Mouse (Mus musculus) CH12.LX (cell line): ENCODE results near the gene Rab4b. TPM values are rescaled to one million over a fixed set of nuclear protein-coding genes. Genes with fewer than 3 reads are reported as not detected.

Experiments used
- DNase-seq: peaks from one replicate; pipeline ENCODE4 v3.0.0-alpha.2; 2013; ENCODE audit errors: extremely low read depth
- H3K27ac ChIP-seq: 2 replicates; pipeline ENCODE4 v1.5.1; 2012; ENCODE audit warnings: low read depth, mild to moderate bottlenecking, control low read depth, moderate library complexity; ENCODE audit not compliant: insufficient read depth
- H3K27me3 ChIP-seq: replicated peaks from 2 replicates; pipeline ENCODE3; 2012; ENCODE audit warnings: inconsistent platforms
- H3K36me3 ChIP-seq, 2 experiments: replicated peaks in 1 of 2; 2 replicates each; pipeline versions ENCODE3 to v1.6.1; 2012; ENCODE audit warnings: inconsistent platforms in 1 of 2, low read length in 1 of 2, mild to moderate bottlenecking in 1 of 2, mixed read lengths in 1 of 2, moderate library complexity in 1 of 2; ENCODE audit not compliant: control insufficient read depth in 1 of 2, insufficient read depth in 1 of 2
- H3K4me1 ChIP-seq, 2 experiments: 2 replicates each; pipeline ENCODE4 v1.6.1; 2012; ENCODE audit warnings: inconsistent platforms in 1 of 2, moderate library complexity in 1 of 2; ENCODE audit not compliant: insufficient read depth in 2 of 2, control insufficient read depth in 1 of 2
- H3K4me2 ChIP-seq: 2 replicates; pipeline ENCODE4 v1.6.1; 2012; ENCODE audit warnings: low read depth, mild to moderate bottlenecking, control low read depth; ENCODE audit not compliant: poor library complexity, insufficient read depth, severe bottlenecking
- H3K4me3 ChIP-seq, 3 experiments: fragments of 150-350 bp in 1 of 3; sonication (generic) in 1 of 3; replicated peaks in 1 of 3; 2 replicates each; pipeline versions ENCODE3 to v1.5.1; 2011 to 2012; ENCODE audit warnings: low read depth in 2 of 3, low read length in 2 of 3, mild to moderate bottlenecking in 2 of 3, moderate library complexity in 2 of 3, control low read depth in 1 of 3, improper control_type of control experiment in 1 of 3, inconsistent platforms in 1 of 3, mixed read lengths in 1 of 3; ENCODE audit not compliant: poor library complexity in 1 of 3
- H3K79me2 ChIP-seq: replicated peaks from 2 replicates; pipeline ENCODE4 v1.6.1; 2012; ENCODE audit warnings: mild to moderate bottlenecking, moderate library complexity; ENCODE audit not compliant: control insufficient read depth, poor library complexity, insufficient read depth, severe bottlenecking; ENCODE audit errors: extremely low read depth
- H3K9ac ChIP-seq: 2 replicates; pipeline ENCODE4 v1.6.1; 2012; ENCODE audit warnings: low read depth, mild to moderate bottlenecking, control low read depth, moderate library complexity; ENCODE audit not compliant: insufficient read depth
- H3K9me3 ChIP-seq: replicated peaks from 2 replicates; pipeline ENCODE3; 2012; ENCODE audit warnings: low read length, inconsistent platforms, mixed read lengths
- CHD1 ChIP-seq: IDR thresholded peaks from 2 replicates; pipeline ENCODE4 v1.6.1; 2012; ENCODE audit warnings: low read depth, low read length, improper control_type of control experiment, inconsistent platforms
- CHD2 ChIP-seq: IDR thresholded peaks from 2 replicates; pipeline ENCODE4 v1.6.1; 2011; ENCODE audit warnings: low read length, improper control_type of control experiment
- CTCF ChIP-seq, 2 experiments: IDR thresholded peaks in 1 of 2; conservative IDR thresholded peaks in 1 of 2; 2 replicates each; pipeline ENCODE4 v1.5.1; 2011 to 2012; ENCODE audit warnings: low read depth in 2 of 2, low read length in 2 of 2, improper control_type of control experiment in 1 of 2, inconsistent platforms in 1 of 2, mild to moderate bottlenecking in 1 of 2, moderate library complexity in 1 of 2
- ELF1 ChIP-seq: IDR thresholded peaks from 2 replicates; pipeline ENCODE4 v1.6.1; 2014; ENCODE audit warnings: low read depth, mild to moderate bottlenecking, inconsistent platforms, low read length, improper control_type of control experiment
- ETS1 ChIP-seq: conservative IDR thresholded peaks from 2 replicates; pipeline ENCODE4 v1.6.1; 2012; ENCODE audit warnings: low read depth, mild to moderate bottlenecking, inconsistent platforms, low read length, improper control_type of control experiment, moderate library complexity
- GABPA ChIP-seq: IDR thresholded peaks from 2 replicates; pipeline ENCODE4 v1.6.1; 2012; ENCODE audit warnings: low read depth, low read length, improper control_type of control experiment, inconsistent platforms; ENCODE audit not compliant: insufficient replicate concordance
- JUN ChIP-seq: IDR thresholded peaks from 2 replicates; pipeline ENCODE4 v1.6.1; 2011; ENCODE audit warnings: low read depth, mild to moderate bottlenecking, low read length, improper control_type of control experiment, moderate library complexity; ENCODE audit not compliant: insufficient read depth
- JUND ChIP-seq: conservative IDR thresholded peaks from 2 replicates; pipeline ENCODE4 v1.6.1; 2011; ENCODE audit warnings: low read depth, low read length, improper control_type of control experiment
- MAX ChIP-seq: IDR thresholded peaks from 2 replicates; pipeline ENCODE4 v1.6.1; 2011; ENCODE audit warnings: low read length, improper control_type of control experiment
- MEF2A ChIP-seq: IDR thresholded peaks from 2 replicates; pipeline ENCODE4 v1.6.1; 2014; ENCODE audit warnings: low read depth, mild to moderate bottlenecking, inconsistent platforms, low read length, improper control_type of control experiment, borderline replicate concordance
- MXI1 ChIP-seq: IDR thresholded peaks from 2 replicates; pipeline ENCODE4 v1.6.1; 2011; ENCODE audit warnings: mild to moderate bottlenecking, low read depth, low read length, improper control_type of control experiment
- MYC ChIP-seq: IDR thresholded peaks from 2 replicates; pipeline ENCODE4 v1.6.1; 2011; ENCODE audit warnings: low read depth, mild to moderate bottlenecking, improper control_type of control experiment, low read length
- POLR2AphosphoS2 ChIP-seq: IDR thresholded peaks from 2 replicates; pipeline ENCODE4 v1.6.1; 2011; ENCODE audit warnings: low read depth, low read length, improper control_type of control experiment
- SIN3A ChIP-seq: IDR thresholded peaks from 2 replicates; pipeline ENCODE4 v1.6.1; 2012; ENCODE audit warnings: low read length, improper control_type of control experiment, inconsistent platforms
- TBP ChIP-seq: conservative IDR thresholded peaks from 2 replicates; pipeline ENCODE4 v1.6.1; 2011; ENCODE audit warnings: low read depth, low read length, improper control_type of control experiment
- UBTF ChIP-seq: IDR thresholded peaks from 2 replicates; pipeline ENCODE4 v1.6.1; 2012; ENCODE audit warnings: low read depth, mild to moderate bottlenecking, inconsistent platforms, low read length, improper control_type of control experiment, moderate library complexity
- ZC3H11A ChIP-seq: IDR thresholded peaks from 2 replicates; pipeline ENCODE4 v1.6.1; 2012; ENCODE audit warnings: low read depth, mild to moderate bottlenecking, inconsistent platforms, low read length, improper control_type of control experiment
- ZKSCAN1 ChIP-seq: IDR thresholded peaks from 2 replicates; pipeline ENCODE4 v1.6.1; 2012; ENCODE audit warnings: low read depth, inconsistent platforms, low read length, improper control_type of control experiment, borderline replicate concordance
- ZMIZ1 ChIP-seq: IDR thresholded peaks from 2 replicates; pipeline ENCODE4 v1.6.1; 2012; ENCODE audit warnings: low read depth, mild to moderate bottlenecking, inconsistent platforms, low read length, improper control_type of control experiment
- ZNF384 ChIP-seq: IDR thresholded peaks from 2 replicates; pipeline ENCODE4 v1.6.1; 2012; ENCODE audit warnings: low read depth, low read length, improper control_type of control experiment, inconsistent platforms
- dilution Hi-C: fragments of 300-500 bp; cut with MboI; formaldehyde crosslinking; loops from 2 replicates; pipeline ENCODE4 v1.14.3; 2020; ENCODE audit warnings: low sequenced_read_pairs; ENCODE audit not compliant: extremely low pct_unique_long_range_greater_than_20kb, extremely low pct_ligation_motif_present
- in situ Hi-C: fragments of 300-500 bp; cut with MboI; formaldehyde crosslinking; loops from 3 replicates; pipeline ENCODE4 v1.14.3; 2019; ENCODE audit warnings: low sequenced_read_pairs, low pct_ligation_motif_present, low pct_unique_long_range_greater_than_20kb, mixed read lengths
- polyA plus RNA-seq: library from polyadenylated mRNA; unstranded; fragments of >175 nt; gene quantifications from 2 replicates; pipeline ENCODE4 v1.2.1, GENCODE M21; 2012; ENCODE audit warnings: low read depth; ENCODE audit not compliant: insufficient read length
- total RNA-seq, 2 experiments: library from RNA; depleted of rRNA; stranded (reverse); fragments of 300-350 nt in 1 of 2; fragments of >200 nt in 1 of 2; gene quantifications; 2 replicates each; pipeline ENCODE4 v1.2.3; 2012 to 2014

Rab4b gene
- total and polyA plus RNA-seq, 3 experiments: 26.2 to 85.5 (median 39.4) TPM

DNA sequence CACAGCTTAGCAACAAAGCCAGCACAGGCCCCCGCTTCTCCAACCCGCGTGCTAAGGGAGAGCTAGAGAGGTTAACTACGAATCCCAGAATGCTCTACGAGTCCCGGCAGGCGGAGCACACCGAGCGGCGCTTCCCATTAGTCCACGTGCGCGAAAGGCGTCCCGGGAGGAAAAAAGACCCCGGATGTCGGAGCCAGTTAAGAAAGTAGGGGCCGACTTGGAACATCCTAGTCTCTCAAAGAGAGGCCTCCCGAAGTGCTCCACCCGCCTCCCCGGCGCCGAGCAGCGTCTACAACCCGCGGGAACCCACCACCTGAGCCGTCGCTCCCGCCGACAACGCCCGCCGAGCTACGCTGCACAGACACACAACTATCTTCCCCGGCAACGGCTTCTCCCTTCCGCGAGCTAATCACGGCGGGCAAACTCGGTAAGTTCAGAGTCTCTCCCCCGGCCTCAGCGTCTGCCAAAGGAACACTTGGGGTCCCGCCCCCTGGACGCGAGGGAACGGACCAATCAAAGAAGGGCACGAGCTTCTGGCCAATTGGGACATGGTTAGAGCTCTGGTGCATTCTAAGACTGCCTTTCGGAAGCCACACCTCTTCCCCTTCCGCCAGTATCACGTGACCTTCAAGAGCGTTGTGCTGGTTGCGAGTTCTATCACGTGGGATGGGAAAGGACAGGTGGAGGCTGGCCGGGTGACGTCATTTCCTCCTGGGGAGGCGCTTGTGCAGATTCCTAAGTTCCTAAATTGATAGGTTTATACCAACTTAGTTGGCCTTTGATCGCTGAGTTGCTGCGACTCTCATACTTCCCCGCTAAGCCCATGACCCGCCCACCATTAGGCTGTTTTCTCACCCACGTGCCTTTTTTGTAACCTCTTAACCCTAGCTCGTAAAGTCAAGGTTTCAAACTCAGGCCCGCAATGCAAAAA lies 17.2 kb upstream of the Rab4b start, which contains the start of the genes BC024978 and Snrpa (continued):
- TF ChIP-seq UBTF (no peak), ZC3H11A (no peak), MYC (peak; percentile 96), ZNF384 (no peak), MEF2A (no peak), SIN3A (peak; percentile 83; the same call in 1 of the 2 replicates), POLR2AphosphoS2 (0 out of 2 replicates have a peak, but pooled peaks have one; percentile 67), JUND (peak; percentile 94), GABPA (no peak; the same call in 1 of the 2 replicates)

DNA sequence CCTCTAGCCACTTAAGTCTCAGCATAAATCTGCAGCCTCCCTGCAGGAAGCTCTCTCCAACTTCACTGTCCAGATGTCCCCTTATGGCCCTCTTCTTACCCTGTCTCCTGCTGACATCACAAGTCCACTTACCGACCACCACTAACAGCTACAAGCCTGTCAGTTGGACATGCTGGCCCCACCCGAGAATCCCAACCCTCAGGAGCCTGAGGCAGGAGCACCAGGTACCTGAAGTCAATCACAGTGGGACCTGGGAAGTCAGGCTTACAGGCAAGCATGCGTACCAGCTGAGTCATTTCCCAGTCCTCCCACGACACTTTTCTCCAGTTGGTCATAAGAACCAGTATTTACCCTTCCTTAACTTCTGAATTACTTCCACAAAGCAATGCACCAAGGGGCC lies 15.0 kb upstream of the Rab4b start:
- Histone ChIP-seq H3K79me2 (peaks cover 40% of the 10 kb centered on the region), H3K9me3 (peaks cover 8% of the 10 kb centered on the region), H3K36me3 (peaks cover 49 to 72% of the 10 kb centered on the region in 2 experiments), H3K4me3 (peak overlapping the region in 1 of 3 experiments; percentile 20), H3K27me3 (no peaks in the 10 kb centered on the region), H3K4me2 (no peak overlapping the region; the same call in 1 of the 2 replicates), H3K9ac (no peak overlapping the region), H3K4me1 (peaks cover 15 to 53% of the 10 kb centered on the region in 2 experiments), H3K27ac (no peak overlapping the region)
- in situ Hi-C loops (loop anchor here (5.0 kb wide), 1 partner anchor 34 kb away; the partner anchor contains the start of gene Itpkc), dilution Hi-C loops (no loop called here)
- TF ChIP-seq UBTF (no peak), ZMIZ1 (no peak), ZC3H11A (no peak), MEF2A (no peak), CHD2 (no peak), ELF1 (no peak), ZNF384 (no peak), CTCF (conservative IDR thresholded peaks at IDR 0.05 in 1 of 2, IDR thresholded peaks at IDR 0.05 in 1 of 2; ENCODE audit: low read depth in 2 of 2, low read length in 2 of 2) (no peak), MXI1 (no peak), MAX (no peak), ETS1 (no peak), TBP (no peak), CHD1 (no peak), ZKSCAN1 (no peak), JUN (no peak)
- no peak for DNase-seq
